Mouse (Mus musculus) gastrocnemius, postnatal 14 days (tissue): ENCODE results near the gene Prdx5. TPM values are rescaled to one million over a fixed set of nuclear protein-coding genes. Genes with fewer than 3 reads are reported as not detected.

Experiments
- DNase-seq: peaks from one replicate; pipeline ENCODE4 v3.0.0; 2021; ENCODE audit warnings: mixed read lengths
- intact Hi-C: fragments of 180-260 bp; cut with DNase I; formaldehyde crosslinking; loops from one replicate; pipeline ENCODE4 v1.15.1; 2025; ENCODE audit warnings: low total_unique reads
- long read RNA-seq, 2 experiments: library from polyadenylated mRNA; stranded (forward); transcript quantifications; one replicate each; pipeline ENCODE4 v2.0.0; 2021
- total RNA-seq, 2 experiments: library from RNA; stranded (reverse); gene quantifications; 2 replicates each; pipeline ENCODE4 v1.2.3; 2021

Gene Prdx5
- total RNA-seq = 100 to 1,000 TPM; 159 to 187 TPM
- long read RNA-seq, experiment 1, transcript Prdx5-201 (6 exons, 1,262 nt) = major isoform, 116 of 121 reads
- long read RNA-seq, experiment 1, partial matches to known transcripts = 2 of 121 reads
- long read RNA-seq, experiment 1, other reads (novel, unspliced or antisense) = 1 of 121 reads
- long read RNA-seq, experiment 2, transcript Prdx5-203 (5 exons, 755 nt) = minor isoform, 6 of 137 reads
- long read RNA-seq, experiment 2, transcript Prdx5-201 (6 exons, 1,262 nt) = major isoform, 127 of 137 reads
- long read RNA-seq, experiment 2, partial matches to known transcripts = 3 of 137 reads
- long read RNA-seq, experiment 2, other reads (novel, unspliced or antisense) = 1 of 137 reads

- DNase-seq = peak; percentile 91
- intact Hi-C loops = no loop called here
These were observed at the start of gene Prdx5, which contains the start of gene Trmt112 for GRCm38 (mm10) chr19:6909507-6910289. Gene Prdx5 (minus strand): TSS chr19:6910106. Gene Trmt112 (plus strand): TSS chr19:6909698.

GRCm38 (mm10) chr19:6956461-6956860 lies 46.6 kb upstream of the Prdx5 start:
- intact Hi-C loops = no loop called here
- no peak for DNase-seq

- intact Hi-C loops = no loop called here
- DNase-seq = no peak
These were observed 45.5 kb upstream of the Prdx5 start for GRCm38 (mm10) chr19:6955424-6955823.

GRCm38 (mm10) chr19:6954046-6954445 lies 44.1 kb upstream of the Prdx5 start:
- DNase-seq = peak; percentile 52
- intact Hi-C loops = no loop called here

GRCm38 (mm10) chr19:6952712-6953037 lies 42.8 kb upstream of the Prdx5 start:
- intact Hi-C loops = no loop called here
- DNase-seq = no peak

- peak; percentile 89 for DNase-seq
- intact Hi-C loops = no loop called here
These were observed 42.2 kb upstream of the Prdx5 start for GRCm38 (mm10) chr19:6951994-6952711.

- intact Hi-C loops = no loop called here
- DNase-seq = peak; percentile 93
These were observed 41.6 kb upstream of the Prdx5 start for GRCm38 (mm10) chr19:6951381-6951968.

- intact Hi-C loops = no loop called here
- no peak for DNase-seq
These were observed 40.8 kb upstream of the Prdx5 start for GRCm38 (mm10) chr19:6950613-6951153.

GRCm38 (mm10) chr19:6949951-6950350 lies 40.0 kb upstream of the Prdx5 start:
- intact Hi-C loops = no loop called here
- no peak for DNase-seq

- intact Hi-C loops = no loop called here
- DNase-seq = no peak
These were observed 39.6 kb upstream of the Prdx5 start for GRCm38 (mm10) chr19:6949532-6949931.

- intact Hi-C loops = no loop called here
- no peak for DNase-seq
These were observed 38.3 kb upstream of the Prdx5 start for GRCm38 (mm10) chr19:6948186-6948585.

GRCm38 (mm10) chr19:6947742-6948141 lies 37.8 kb upstream of the Prdx5 start:
- intact Hi-C loops = no loop called here
- DNase-seq = no peak

- DNase-seq = no peak
- intact Hi-C loops = no loop called here
These were observed 33.8 kb upstream of the Prdx5 start for GRCm38 (mm10) chr19:6943709-6944108.

GRCm38 (mm10) chr19:6942764-6943163 lies 32.9 kb upstream of the Prdx5 start:
- intact Hi-C loops = no loop called here

GRCm38 (mm10) chr19:6942249-6942691 lies 32.4 kb upstream of the Prdx5 start, which contains the start of gene Gpr137:
Gene Gpr137 (minus strand): TSS chr19:6942480.
- DNase-seq = peak; percentile 97
- intact Hi-C loops = no loop called here

More at GRCm38 (mm10) chr19:6942764-6943163, 32.9 kb upstream of the Prdx5 start:
- DNase-seq = no peak

GRCm38 (mm10) chr19:6941372-6942248 lies 31.7 kb upstream of the Prdx5 start, which contains the start of gene Bad:
Gene Bad (plus strand): TSS chr19:6941861.
- peak; percentile 94 for DNase-seq
- intact Hi-C loops = no loop called here

- DNase-seq = no peak
- intact Hi-C loops = no loop called here
These were observed 30.8 kb upstream of the Prdx5 start for GRCm38 (mm10) chr19:6940396-6941351.
